Mouse (Mus musculus) layer of hippocampus, adult 18-20 months (tissue): ENCODE measurements around the gene Sugct. TPM values are rescaled to one million over a fixed set of nuclear protein-coding genes. Genes with fewer than 3 reads are reported as not detected.

Source experiments
- DNase-seq, 2 experiments: peaks; one replicate each; pipeline ENCODE4 v3.0.0; 2022; ENCODE audit warnings: low spot score in 2 of 2
- long read RNA-seq: library from polyadenylated mRNA; stranded (forward); transcript quantifications from one replicate; pipeline ENCODE4 v2.0.0, GENCODE M21; 2021
- total RNA-seq, 2 experiments: library from RNA; stranded (reverse); gene quantifications; 2 replicates each; pipeline ENCODE4 v1.2.3; 2021

The Sugct gene
- total RNA-seq: 1 to 10 TPM; 2.8 to 3.0 TPM
- long read RNA-seq, partial matches to known transcripts: 0 of 2 reads
- long read RNA-seq, other reads (novel, unspliced or antisense): 2 of 2 reads

DNA sequence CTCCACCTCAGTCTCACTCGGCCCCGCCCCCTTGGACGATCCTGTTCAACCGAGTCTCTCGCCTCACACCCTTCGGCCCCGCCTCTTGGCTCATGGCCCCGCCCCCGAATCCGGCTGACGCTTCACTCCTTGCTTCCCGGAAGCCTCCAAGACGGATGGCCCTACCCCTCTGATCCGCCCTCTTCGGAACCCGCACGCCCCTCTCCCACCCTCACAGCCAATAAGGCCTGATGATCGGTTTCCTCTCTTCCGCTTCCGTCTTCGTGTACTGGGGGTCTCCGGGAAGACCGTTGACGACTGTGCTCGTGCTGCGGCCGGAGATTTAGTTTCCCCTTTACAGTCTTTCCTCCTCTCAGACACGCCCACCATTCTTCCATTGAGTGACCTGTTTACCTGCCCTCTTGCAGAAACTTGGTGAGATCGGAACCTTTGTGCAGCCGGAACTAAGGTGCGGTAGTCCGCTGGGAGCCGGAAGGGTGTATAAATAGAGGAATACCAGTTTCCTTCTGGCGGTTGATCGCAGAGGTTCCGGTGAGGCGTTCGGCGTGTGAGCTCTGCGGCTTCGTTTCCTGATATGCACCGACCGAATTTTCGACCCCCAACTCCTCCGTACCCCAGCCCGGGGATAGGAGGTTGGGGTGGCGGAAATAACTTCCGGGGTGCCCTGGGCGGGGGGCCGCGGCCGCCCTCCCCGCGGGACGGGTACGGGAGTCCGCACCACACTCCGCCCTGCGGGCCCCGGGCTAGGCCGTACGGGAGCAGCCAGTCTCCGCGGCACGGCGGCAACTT is at the start of gene Sugct, which contains the start of gene Mplkip:
Gene Sugct, minus strand, starts transcription at position 643 of the 789 bp plus-strand sequence.
Gene Mplkip, plus strand, starts transcription at position 282 of the 789 bp plus-strand sequence.
- DNase-seq: peak; percentile 99 to 100

DNA sequence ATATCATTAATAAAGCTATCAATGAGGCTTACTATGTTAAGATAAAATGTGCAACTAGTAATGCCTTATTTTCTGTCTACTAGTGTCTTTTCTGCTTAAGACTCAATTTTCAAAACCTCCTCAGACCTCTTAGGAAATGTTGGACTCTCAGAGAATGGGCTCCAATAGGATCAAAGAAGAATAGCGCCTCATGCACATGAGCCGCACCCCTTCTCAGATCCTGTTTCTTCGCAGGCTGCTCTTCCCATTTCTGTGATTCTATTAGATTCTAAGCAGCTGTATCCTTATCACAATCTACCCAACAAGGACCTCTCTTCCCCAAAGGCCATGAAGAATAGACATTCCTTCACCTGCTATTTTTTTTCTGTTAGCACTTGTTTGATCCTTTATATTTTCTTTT is 33.4 kb upstream of the Sugct start:
- no peak for DNase-seq

DNA sequence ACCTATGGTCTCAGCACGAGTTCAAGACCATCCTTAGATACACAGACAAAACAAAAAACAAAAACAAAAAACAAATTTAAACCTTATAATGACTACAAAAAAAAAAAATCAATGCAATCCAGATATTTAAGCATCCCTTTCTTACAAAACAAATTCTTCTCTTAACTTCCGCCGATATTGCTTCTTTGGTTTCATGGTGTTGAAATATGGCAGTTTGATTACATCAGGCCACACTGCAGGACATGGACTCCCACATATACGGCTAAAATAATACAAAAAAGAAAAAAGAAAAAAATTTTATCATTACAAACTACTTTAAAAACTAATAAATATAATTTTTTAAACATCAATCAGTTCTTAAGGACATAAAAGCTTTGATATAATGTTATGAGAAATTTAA is 32.6 kb upstream of the Sugct start:
- DNase-seq: no peak

DNA sequence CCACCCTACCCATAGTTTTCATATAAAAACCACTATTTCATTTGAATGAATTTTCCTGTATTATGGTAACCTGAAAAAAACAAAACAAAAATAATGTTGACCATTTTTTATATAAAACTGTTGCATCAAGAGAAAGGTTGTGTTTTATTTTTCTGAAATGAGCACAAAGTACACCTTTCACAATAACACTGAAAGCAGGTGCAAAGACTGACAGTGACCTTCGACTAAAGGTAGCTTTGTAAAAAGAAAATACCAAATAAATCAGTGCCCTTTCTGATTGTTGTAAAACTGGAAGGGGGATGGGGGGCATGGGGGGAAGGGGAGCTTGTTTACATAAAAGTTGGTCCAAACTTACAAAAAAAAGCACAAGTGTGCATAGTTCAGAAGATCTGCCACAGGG is 22.0 kb upstream of the Sugct start:
- no peak for DNase-seq

DNA sequence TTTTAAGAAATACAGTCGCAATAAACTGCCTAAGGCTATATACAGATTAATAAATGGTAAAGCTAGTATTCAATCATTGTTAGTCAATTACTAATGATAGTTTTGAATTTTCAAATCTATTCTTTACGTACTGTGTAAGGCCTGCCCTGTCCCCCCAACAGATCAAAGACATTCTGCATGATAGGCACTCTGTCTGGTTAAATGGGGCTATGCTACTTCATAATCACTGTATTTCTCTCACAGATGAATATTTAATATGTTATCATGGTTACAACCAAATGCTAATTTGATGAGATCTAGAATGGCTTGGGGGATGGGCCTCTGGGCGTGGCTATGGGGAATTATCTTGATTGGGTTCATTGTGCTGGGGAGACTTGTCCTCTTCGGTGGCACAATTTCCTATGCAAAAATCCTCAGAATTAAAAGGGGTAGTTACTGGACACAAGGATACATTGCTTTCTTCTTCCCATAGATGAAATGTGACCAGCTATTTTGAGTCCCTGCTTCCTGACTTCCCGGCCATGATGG is 13.5 kb upstream of the Sugct start:
- no peak for DNase-seq

DNA sequence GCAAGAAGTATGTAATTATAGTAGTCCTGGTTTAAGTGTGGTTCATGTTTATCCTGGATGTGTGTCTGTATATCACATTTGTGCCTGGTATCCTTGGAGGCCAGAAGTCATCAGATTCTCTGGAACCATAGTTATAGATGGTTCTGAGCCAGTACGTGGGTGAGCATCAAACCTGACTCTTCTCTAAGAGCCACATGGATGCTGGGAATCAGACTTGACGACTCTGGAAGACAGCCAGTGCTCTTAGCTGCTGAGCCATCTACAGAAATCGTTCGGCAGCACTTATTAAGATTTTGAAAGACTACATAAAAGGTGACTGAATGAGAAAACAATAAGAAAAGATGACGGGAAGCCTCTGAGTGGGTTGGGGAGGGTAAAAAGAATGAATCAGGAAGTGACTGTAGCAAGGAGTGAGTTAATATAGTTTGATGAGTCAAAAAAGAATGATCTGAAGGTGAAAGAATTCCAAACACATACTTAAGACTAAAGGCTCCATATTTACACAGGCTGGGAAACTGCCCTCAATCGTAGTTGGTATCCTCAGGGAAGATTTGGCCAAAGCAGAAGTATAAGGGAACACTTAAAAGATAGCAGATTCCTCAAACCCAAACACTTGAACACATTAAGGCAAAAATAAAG is 10.0 kb upstream of the Sugct start:
- DNase-seq: peak; percentile 27 to 65

DNA sequence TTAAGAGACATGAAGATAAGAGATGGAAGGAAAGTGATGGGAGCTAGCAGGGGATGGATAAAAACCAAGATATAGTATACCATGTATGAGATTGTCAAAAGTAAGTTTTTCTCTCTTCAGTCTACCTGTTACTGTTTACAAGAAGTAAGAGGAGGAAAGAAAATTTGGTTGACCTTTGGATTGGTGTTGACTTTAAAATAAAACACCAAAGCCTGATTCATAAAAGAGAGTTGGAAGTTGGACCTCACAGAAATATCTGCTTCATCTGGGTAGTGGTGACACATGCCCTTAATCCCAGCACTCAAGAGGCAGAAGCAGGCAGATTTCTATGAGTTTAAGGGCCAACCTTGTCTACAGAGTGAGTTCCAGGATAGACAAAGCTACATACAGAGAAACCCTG is 7.0 kb upstream of the Sugct start:
- DNase-seq: no peak

DNA sequence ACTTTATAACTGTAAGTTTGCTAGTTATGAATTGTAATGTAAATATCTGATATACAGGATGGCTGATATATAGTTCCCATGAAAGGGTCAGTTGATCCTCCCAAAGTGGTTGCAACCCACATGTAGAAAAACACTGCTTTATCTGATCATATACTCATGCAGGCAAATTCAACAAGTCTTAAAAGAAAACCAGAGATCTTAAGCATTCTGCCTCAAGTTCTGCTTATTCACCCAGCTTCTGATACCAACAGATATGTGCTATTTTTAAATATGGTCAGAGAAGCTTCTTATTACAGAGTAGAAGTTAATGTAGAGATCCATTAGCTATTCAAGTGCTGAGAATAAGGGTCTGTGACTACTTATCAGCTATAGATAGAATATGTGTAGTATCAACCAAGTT is 6.0 kb upstream of the Sugct start:
- no peak for DNase-seq

DNA sequence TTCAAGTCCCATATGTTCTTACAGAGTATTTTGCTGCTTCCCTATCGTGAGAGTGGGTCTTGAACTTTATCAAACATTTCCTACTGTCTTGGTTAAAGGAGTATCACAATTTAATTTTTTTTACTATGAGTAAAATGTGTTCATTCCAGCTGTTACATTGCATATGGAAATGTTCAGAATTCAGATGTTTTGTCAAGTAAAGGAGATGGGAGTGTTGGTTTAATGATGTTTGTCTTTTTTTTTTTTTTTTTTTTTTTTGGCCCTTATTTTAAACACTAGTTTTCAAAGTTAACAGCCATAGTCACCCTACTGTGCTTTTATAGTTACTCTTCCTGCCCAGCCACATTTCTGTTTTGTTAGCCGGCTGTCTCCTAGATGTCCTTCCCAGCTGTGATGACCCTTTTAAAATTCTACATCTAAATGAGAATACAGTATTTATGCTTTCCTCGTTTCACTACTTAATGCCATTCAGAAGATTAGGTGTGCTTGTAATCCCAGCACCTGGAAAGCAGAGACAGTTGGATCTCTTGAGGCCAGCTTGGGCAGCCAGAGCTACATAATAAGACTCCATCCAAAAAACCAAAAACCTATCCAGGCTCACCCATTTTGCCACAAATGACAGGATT is 4.8 kb upstream of the Sugct start:
- DNase-seq: no peak

DNA sequence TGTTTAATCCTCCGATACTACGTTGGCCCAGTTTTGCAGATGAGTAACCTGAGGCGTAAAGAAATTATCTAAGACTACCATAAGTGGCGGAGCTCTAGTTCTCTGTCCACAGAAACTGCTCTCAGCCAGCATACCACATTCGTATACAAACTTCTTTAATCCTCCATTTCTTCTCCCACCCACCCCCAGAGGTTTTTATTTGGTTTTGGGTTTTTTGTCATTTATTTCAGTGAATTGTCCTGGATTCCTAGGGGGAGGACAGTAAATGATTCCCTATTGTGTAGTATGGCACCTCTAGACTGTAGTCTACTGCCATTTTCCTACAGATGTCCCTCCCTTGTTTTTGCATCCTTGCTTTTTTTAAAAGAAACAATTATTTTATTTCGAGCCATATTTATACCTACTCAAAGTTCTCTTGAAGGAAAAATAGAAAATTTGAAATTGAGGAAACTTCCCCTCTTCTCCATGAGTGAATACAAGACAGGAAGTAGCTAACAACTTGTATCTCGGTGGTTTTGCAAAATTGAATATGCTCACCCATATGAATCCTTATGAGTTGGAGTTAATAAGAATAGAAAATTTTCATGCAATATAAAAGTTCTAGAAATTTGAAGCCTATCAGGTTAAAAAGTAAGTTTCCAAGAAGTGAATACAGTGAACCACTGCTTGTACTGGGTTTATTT is 686 bp upstream of the Sugct start:
- no peak for DNase-seq

DNA sequence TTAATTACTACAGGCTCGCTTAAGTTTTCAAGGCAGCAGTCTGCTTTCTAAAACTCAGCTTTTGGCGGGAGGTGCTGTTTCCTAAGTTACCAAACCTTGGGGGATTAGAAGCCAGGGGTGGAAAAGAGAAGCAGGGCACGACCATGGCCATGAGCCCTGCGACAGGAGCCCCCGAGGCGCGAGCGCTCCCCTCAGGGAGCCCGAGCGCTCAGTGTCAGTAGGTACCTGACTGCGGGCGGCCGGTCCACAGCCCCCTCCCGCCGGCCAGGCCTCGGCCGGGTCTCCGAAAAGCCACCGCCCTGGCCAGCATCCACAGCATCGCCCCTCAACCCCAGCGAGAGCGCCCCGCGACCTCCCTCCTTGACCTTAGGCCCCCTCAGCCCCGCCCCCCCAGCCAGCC is 939 bp downstream of the Sugct start:
- peak in 1 of 2 experiments; percentile 28 for DNase-seq

DNA sequence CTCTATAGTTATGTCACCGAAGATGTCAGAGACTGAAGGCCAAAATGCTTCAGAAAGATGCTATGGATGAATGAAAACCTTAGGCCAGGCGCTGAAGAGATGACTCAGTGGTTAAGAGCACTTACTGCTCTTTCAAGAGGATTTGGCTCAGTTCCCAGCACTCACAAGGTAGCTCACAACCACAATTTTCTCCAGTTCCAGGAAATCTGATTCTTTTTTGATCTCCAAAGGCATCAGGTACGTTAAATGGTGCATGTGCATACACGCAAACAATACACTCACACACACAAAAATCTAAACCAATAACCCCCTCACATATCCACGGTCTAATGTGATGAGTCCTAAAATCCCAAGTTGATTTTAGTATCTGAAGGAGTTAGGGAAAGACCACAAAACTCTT is 1.5 kb downstream of the Sugct start:
- no peak for DNase-seq

DNA sequence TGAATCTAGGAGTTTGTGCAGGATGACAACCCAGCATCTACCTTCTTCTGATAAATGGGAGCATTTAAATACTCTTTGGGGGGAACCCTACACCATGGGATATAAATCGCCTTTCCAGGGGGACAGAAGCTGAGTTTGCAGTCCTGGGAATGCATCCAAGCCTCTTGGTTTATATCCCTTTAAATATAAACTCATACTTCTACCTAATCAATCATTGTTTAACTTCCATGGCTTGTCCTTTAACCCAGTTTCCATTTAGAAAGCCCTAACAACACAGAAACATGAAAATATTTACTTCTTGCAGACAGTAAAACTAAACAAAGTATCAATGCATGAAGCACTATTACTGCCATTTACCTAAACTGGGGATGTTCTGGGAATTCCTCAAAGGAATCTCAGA is 3.9 kb downstream of the Sugct start:
- DNase-seq: no peak

DNA sequence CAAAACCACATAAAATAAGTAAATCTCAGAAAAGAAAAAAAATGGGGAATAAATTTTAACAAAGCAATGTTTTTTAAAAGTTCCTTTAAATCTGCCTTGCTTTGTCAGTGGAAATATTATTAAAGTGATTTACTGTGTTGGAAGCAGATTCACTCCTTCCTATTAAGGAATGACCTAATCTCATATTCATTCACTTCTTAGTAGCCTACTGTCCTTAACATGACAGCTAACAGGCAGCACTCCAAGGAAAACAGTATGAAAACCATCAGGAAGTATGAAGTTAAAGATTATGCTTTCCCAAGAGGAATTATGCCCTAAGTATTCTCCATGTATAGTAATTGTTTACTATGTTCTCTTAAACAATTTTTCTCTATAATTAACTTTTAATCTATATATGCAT is 4.7 kb downstream of the Sugct start:
- DNase-seq: no peak

DNA sequence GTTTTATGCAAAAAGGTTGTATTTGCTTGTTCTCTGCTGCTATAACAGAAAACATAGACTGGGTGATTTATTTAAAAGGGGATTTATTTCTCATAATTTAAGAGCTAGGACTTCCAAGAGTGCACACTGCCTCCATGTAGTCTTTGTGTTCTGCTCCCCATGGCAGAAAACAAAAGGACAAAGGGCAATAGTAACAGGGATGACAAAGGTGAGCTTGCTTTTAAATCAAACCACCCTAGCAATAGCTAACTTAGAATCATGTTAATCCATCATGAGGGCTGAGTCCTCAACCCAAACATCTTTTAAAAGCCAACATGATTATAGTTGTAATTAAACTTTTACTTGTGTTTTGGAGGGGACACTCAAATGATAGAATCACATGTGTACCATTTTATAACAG is 5.9 kb downstream of the Sugct start:
- no peak for DNase-seq

DNA sequence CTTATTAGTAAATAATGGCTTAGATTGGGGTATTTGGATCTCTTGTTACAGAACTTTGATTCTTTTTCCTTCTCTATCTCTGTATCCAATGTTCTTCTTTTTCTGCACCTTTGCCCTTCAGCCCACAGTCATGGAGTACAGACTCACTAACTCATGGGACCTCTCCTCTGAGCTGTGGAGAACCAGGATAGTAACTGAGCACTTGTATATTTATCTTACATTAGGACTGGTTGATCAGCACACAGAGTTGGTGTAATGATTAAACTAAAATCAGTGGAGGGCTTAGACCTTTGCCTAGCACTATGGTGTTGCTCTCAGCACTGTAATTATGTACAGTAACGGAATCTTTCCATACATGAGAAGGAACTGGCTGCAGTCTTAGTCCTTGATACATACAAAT is 24.2 kb downstream of the Sugct start:
- DNase-seq: no peak

DNA sequence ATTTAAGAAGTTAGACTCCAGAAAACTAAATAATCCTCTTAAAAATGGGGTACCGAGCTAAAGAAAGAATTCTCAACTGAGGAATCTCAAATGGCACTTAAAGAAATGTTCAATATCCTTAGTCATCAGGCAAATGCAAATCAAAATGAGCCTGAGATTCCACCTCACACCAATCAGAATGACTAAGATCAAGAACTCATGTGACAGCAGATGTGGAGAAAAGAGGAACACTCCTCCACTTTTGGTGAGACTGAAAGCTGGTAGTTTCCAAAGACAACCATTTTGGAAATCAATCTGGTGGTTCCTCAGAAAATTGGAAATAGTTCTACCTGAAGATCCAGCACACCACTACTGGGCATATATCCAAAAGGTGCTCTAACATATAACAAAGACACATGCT is 28.0 kb downstream of the Sugct start:
- DNase-seq: no peak

DNA sequence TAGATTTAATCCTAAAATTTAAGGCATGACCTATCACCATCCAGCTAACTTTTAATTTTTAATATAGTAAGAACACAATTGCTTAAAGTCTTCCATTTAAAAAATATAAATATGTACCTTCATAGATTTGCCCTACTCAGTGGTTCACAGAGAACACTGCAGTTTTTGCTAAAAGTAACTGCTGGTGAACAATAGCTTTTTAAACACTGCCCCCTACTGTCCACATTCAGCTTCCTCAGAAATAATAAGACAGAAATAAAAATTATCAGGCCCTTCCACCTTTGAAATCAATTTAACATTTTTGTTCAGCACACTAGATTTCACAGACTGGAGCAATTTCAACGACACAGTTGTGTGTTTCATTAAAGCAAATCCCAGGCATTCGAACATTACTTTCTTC is 53.1 kb downstream of the Sugct start:
- peak in 1 of 2 experiments; percentile 6 for DNase-seq

DNA sequence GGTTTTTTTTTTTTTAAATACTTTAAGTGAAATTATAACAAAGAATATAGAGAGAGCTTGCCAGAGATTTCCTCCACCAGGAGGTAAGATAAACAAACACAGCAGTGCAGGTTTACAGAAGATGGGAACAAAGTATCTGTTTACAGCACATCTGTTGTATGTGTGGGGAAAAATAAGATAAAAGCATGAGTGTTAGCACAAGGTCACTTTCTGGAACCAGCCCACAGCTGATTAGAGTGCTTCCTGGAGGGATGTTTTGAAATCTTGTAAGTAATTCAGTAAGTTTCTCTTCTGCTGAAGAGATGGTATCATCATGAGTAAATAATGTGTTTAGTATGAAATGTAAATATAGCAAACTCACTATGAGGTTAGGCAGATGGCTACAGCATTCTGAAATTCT is 57.3 kb downstream of the Sugct start:
- DNase-seq: no peak

DNA sequence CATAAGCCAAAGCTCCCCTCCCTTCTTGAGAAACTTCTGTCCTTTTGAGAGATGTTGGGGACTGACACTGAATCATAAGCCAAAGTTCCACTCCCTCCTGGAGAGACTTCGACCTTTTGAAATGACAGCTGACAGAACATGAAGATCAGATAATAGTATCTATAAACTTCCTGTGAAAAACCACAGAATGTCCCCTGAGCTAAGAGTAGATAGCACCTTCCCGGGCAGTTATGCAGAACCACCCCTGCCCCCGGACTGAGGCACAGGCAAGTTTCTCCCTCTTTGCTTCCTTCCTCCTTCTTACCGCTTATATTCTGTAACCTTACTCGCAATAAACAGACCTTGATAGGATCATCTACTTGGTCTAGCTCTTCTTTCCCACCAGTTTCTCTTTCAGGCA is 68.2 kb downstream of the Sugct start:
- DNase-seq: no peak

DNA sequence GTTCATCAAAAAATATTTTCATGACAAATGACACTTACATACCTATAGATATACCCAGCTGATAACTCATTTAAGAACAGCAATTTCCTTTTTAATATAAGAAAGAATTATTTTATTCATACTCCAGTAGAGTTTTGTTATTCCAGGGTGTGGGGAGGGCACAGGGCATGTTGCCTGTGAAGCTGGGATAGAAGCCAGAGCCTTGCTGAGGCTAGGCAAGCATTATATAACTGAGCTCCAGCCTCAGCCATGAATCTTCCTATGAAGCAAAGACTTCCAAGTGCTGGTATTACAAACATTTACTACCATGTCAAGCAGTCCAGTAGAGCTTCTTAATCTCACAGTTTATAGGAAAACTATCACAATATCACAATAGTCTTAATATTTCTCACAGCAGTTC is 70.4 kb downstream of the Sugct start:
- no peak for DNase-seq
